ENCODE assay signal across 7 mouse cellular contexts in genomic region chr7:48749298-48750163, GRCm38 (mm10). TPM values are rescaled to one million over a fixed set of nuclear protein-coding genes. Genes with fewer than 3 reads are reported as not detected.
DNase-seq lines count a peak whose midpoint lies in the region; ATAC-seq lines count a peak whose summit lies in the region.

No protein-coding gene starts in this region.

- no peaks in the 10 kb centered on the region for H3K27me3 ChIP-seq in intestine, embryonic 15.5 days (replicated peaks)
- H3K27me3 ChIP-seq in midbrain, embryonic 10.5 days (ENCODE audit: low read depth, poor library complexity, severe bottlenecking) = peaks cover 9% of the 10 kb centered on the region; the same call in 1 of the 2 replicates

- ATAC-seq in intestine, embryonic 15.5 days = peak; percentile 84

- H3K9me3 ChIP-seq in intestine, embryonic 15.5 days = no peaks in the 10 kb centered on the region
- no peaks in the 10 kb centered on the region for H3K9me3 ChIP-seq in midbrain, embryonic 10.5 days (replicated peaks)

- DNase-seq in adrenal gland, adult 2 months = peak; percentile 84
- peak; percentile 91 for DNase-seq in embryo, embryonic 11 days
- peak; percentile 39 to 52 for DNase-seq in gastrocnemius, postnatal 36 days
- peak; percentile 84 to 90 for DNase-seq in left cerebral cortex, postnatal 25 days (ENCODE audit: low spot score in 2 of 2)
- DNase-seq in midbrain, embryonic 10.5 days (ENCODE audit: low spot score) = peak; percentile 84
- DNase-seq in right cerebral cortex, postnatal 4 days = peak; percentile 76

- 0 out of 2 replicates have a peak overlapping the region, but pooled peaks have one; percentile 35 for H3K9ac ChIP-seq in intestine, embryonic 15.5 days

- no peaks in the 10 kb centered on the region for H3K4me1 ChIP-seq in intestine, embryonic 15.5 days (replicated peaks)
- H3K4me1 ChIP-seq in midbrain, embryonic 10.5 days = peaks cover 8% of the 10 kb centered on the region

- WGBS in intestine, embryonic 15.5 days = under 1% methylated on average over 24 of the region's 24 CpGs
- 2% methylated on average over 24 of the region's 24 CpGs for WGBS in midbrain, embryonic 10.5 days

- H3K27ac ChIP-seq in intestine, embryonic 15.5 days = peak overlapping the region; percentile 66; the same call in 1 of the 2 replicates
- peak overlapping the region; percentile 78 for H3K27ac ChIP-seq in midbrain, embryonic 10.5 days (replicated peaks)

- H3K4me2 ChIP-seq in intestine, embryonic 15.5 days (replicated peaks) = peak overlapping the region; percentile 80

- H3K36me3 ChIP-seq in intestine, embryonic 15.5 days = no peaks in the 10 kb centered on the region
- no peaks in the 10 kb centered on the region for H3K36me3 ChIP-seq in midbrain, embryonic 10.5 days

- intact Hi-C loops in gastrocnemius, postnatal 36 days (cut with DNase I) = loop anchor here (2.0 to 5.0 kb wide), 2 partner anchors 128 to 371 kb away; no protein-coding TSS in a partner anchor
- intact Hi-C loops in left cerebral cortex, postnatal 25 days (cut with DNase I) = loop anchor here (1.0 kb wide), 1 partner anchor 127 kb away; no protein-coding TSS in a partner anchor

- H3K4me3 ChIP-seq in intestine, embryonic 15.5 days (replicated peaks) = peak overlapping the region; percentile 39
- peak overlapping the region; percentile 56 for H3K4me3 ChIP-seq in midbrain, embryonic 10.5 days

RNA-seq across cellular contexts. Expression of gene Zdhhc13, which starts 39.3 kb away (rescaled TPM):
- 10 to 100 TPM in 1 of 2 experiments, 1 to 10 TPM in 1; 7.0 to 10.5 TPM for total RNA-seq in adrenal gland, adult 2 months (2021)
- polyA plus RNA-seq in adrenal gland, adult 2 months (2012; rRNA removed) = 1.5 TPM in 2 replicates
- total RNA-seq in gastrocnemius, postnatal 36 days (2021) = 1 to 10 TPM; 2.5 to 4.8 TPM
- 39.5 and 41.5 TPM in 2 replicates for polyA plus RNA-seq in intestine, embryonic 15.5 days (2015; fragmentation: Nextera tagmentation; extraction: Ambion mirVana)
- 10 to 100 TPM; 25.9 to 31.0 TPM for total RNA-seq in left cerebral cortex, postnatal 25 days (2021)
- polyA plus RNA-seq in midbrain, embryonic 10.5 days (2016; fragmentation: Nextera tagmentation; extraction: Ambion mirVana) = 30.9 and 34.0 TPM in 2 replicates

Comparison
In these comparisons a context has a peak if more than half of its experiments do, and no peak if none do; other contexts are left out.
1. Peak in every context shown above with its lines: DNase-seq, ATAC-seq, H3K4me3 ChIP-seq and H3K27ac ChIP-seq.